Comparison of ENCODE assay signal across 8 mouse cellular contexts in the genomic region with DNA sequence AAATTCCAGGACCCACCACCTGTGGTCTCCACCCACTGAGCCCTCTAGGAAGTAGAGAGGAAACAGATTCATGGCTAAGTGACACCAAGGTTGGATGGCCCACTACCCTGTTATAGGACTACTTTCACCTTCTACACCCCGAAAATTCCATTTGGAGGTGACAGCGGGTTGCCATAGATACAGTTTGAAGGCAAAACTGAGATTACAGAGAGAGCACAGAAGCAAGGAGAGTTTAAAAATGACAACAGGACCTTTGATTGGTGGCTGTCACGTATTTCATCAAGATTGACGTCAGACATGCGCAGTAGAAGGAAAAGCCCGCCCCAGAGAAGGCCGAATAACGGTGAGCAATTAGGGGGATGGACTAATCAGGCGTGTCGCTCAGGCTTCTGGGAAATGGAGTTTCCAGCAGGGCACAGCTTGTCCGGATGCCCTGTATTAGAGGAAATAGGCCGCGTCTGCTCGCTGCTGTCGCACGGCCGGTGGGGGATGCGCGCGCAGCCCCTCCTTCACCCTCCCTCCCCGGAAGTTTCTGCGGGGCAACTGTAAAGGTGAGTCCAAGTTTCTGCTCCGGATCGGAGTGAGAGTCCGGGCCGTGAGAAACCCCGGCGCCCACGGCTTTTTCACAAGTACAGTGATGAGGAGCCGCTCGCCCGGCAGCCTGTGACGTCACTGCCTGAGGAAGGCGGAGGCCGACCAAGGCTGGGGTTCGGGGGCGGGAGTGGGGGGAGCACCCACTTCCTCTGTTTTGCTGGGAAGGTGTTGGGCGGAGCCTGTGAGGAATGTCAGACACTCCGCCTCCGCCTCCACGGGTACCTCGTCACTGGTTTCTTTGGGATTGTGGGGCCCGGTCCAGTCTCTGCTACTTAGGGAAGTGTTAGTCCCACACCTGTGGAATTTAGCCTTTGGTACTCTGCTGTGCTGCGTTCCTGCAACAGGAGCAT. TPM values are rescaled to one million over a fixed set of nuclear protein-coding genes. Genes with fewer than 3 reads are reported as not detected.
DNase-seq lines count a peak whose midpoint lies in the region; ATAC-seq lines count a peak whose summit lies in the region.

A gene (plus strand): TSS at position 313 of the 944 bp plus-strand sequence.

- peak; percentile 95 for DNase-seq in adipocyte (ENCODE audit: low spot score)
- peak; percentile 97 for DNase-seq in embryo, embryonic 10 days (ENCODE audit: low spot score)
- peak; percentile 90 for DNase-seq in gastrocnemius, postnatal 10 days
- peak; percentile 98 for DNase-seq in induced T-regulatory cell, adult 2 months (ENCODE audit: low read depth)
- DNase-seq in left cerebral cortex, adult 9 months (ENCODE audit: low spot score in 2 of 2) = peak; percentile 94 to 96
- DNase-seq in right cerebral cortex, postnatal 14 days = peak; percentile 85
- DNase-seq in urinary bladder, postnatal 36 days (ENCODE audit: low spot score in 2 of 2) = peak; percentile 86 to 94

- peak; percentile 91 for ATAC-seq in megakaryocyte progenitor cell, adult 5-6 weeks (replicated peaks; ENCODE audit: poor library complexity)

RNA-seq across cellular contexts. Expression of the gene that starts here (rescaled TPM):
- total RNA-seq in gastrocnemius, postnatal 10 days (2021) = 10 to 100 TPM; 16.7 to 18.5 TPM
- 37.1 and 37.4 TPM in 2 replicates for total RNA-seq in megakaryocyte progenitor cell, adult 5-6 weeks (2015)
- 36.0 and 51.4 TPM in 2 replicates for total RNA-seq in megakaryocyte progenitor cell, adult 5-6 weeks (2017)

Comparison
In these comparisons a context has a peak if more than half of its experiments do, and no peak if none do; other contexts are left out.
1. Peak in every context shown above with its lines: DNase-seq and ATAC-seq.